Mouse (Mus musculus) olfactory bulb, adult 2 months (tissue): ENCODE measurements around the gene Tmem245.
"Not testable (repeated sequence)": the region's sequence is repeated elsewhere in the genome, so short reads cannot be mapped to it uniquely, and the experiment has no call there.

Experiments
- CTCF ChIP-seq: fragments of 200-500 bp; IDR thresholded peaks from 2 replicates; pipeline ENCODE4 v1.5.1; 2012; ENCODE audit warnings: low read depth, mild to moderate bottlenecking, low read length, moderate library complexity; ENCODE audit not compliant: insufficient read depth
- POLR2A ChIP-seq: fragments of 200-500 bp; IDR thresholded peaks from 2 replicates; pipeline ENCODE4 v1.6.1; 2012; ENCODE audit warnings: mild to moderate bottlenecking, low read depth, low read length, moderate library complexity; ENCODE audit not compliant: insufficient read depth

- TF ChIP-seq CTCF, POLR2A: not testable (repeated sequence)
Measured at GRCm38 (mm10) chr4:56870541-56870940, 76.7 kb downstream of the Tmem245 start.
